23 mouse cellular contexts compared by ENCODE assay signal in genomic region chr19:24550778-24551177, GRCm38 (mm10). TPM values are rescaled to one million over a fixed set of nuclear protein-coding genes. Genes with fewer than 3 reads are reported as not detected.
DNase-seq lines count a peak whose midpoint lies in the region; TF ChIP-seq lines count a peak whose summit lies in the region.
"Had no signal": no experiment of that assay in that cellular context is flagged by ENCODE, and none has a peak within 500 bp of the region (broad histone marks: within the 10 kb centered on the region; RNA-seq: fewer than 3 reads in every experiment).

No protein-coding gene starts in this region.

- H3K36me3 ChIP-seq in E14TG2a.4 (ENCODE audit: insufficient read depth, low read length) (no peaks in the 10 kb centered on the region), ES-E14 (ENCODE audit: control insufficient read depth, insufficient read depth, low read length, poor library complexity, severe bottlenecking) (no peaks in the 10 kb centered on the region)
- H3K36me3 ChIP-seq: embryonic facial prominence, embryonic 12.5 days; embryonic facial prominence, embryonic 15.5 days; forebrain, embryonic 12.5 days; forebrain, embryonic 15.5 days; hindbrain, embryonic 13.5 days; intestine, embryonic 15.5 days had no signal

- H3K9ac ChIP-seq in ES-E14 (ENCODE audit: insufficient read depth, low read depth, low read length, poor library complexity, severe bottlenecking): no peak overlapping the region
- H3K9ac ChIP-seq: embryonic facial prominence, embryonic 12.5 days; embryonic facial prominence, embryonic 15.5 days; forebrain, embryonic 12.5 days; forebrain, embryonic 15.5 days; hindbrain, embryonic 13.5 days; intestine, embryonic 15.5 days had no signal

- H3K27me3 ChIP-seq in E14TG2a.4 (ENCODE audit: insufficient read depth, low read length): peaks cover 6% of the 10 kb centered on the region
- H3K27me3 ChIP-seq: forebrain, embryonic 15.5 days; intestine, embryonic 15.5 days had no signal

- DNase-seq in cerebellum, adult 9-10 months: peak; percentile 13
- DNase-seq in cerebellum, adult 18-20 months: no peak
- peak; percentile 36 for DNase-seq in ES-E14 (ENCODE audit: low read depth, low spot score)
- no peak for DNase-seq in gastrocnemius, postnatal 10 days
- DNase-seq in right cerebral cortex, adult 2 months (ENCODE audit: low spot score in 2 of 2): no peak
- DNase-seq: adrenal gland, adult 8-10 months; adrenal gland, postnatal 25 days; cerebellum, adult 11-12 months; cerebellum, adult 9-11 months; cerebellum, postnatal 25 days; gastrocnemius, postnatal 36 days; heart, postnatal 36 days; kidney, adult 11 months; kidney, adult 8-10 months had no signal

- no peak for TF ChIP-seq CTCF in E14TG2a.4 (conservative IDR thresholded peaks at IDR 0.05; ENCODE audit: low read length)

- in situ Hi-C loops in ES-E14 (cut with MboI; ENCODE audit: low sequenced_read_pairs in 2 of 2, unreplicated experiment in 2 of 2): no loop called here

- H3K4me1 ChIP-seq in E14TG2a.4 (replicated peaks; ENCODE audit: low read depth, low read length) (peaks cover 48% of the 10 kb centered on the region), ES-E14 (ENCODE audit: control insufficient read depth in 2 of 2, insufficient read depth in 2 of 2, low read length in 2 of 2, poor library complexity in 1 of 2) (peaks cover 4 to 7% of the 10 kb centered on the region in 2 experiments; a peak in 3 of 4 replicates)
- H3K4me1 ChIP-seq: intestine, embryonic 15.5 days had no signal

- H3K9me3 ChIP-seq in E14TG2a.4 (ENCODE audit: low read length) (peaks cover 10% of the 10 kb centered on the region), ES-E14 (ENCODE audit: control insufficient read depth, insufficient read depth, low read depth, low read length) (no peaks in the 10 kb centered on the region)
- H3K9me3 ChIP-seq: embryonic facial prominence, embryonic 15.5 days; forebrain, embryonic 15.5 days had no signal

- H3K4me3 ChIP-seq in E14TG2a.4 (replicated peaks; ENCODE audit: low read length): peak overlapping the region; percentile 13; the same call in 1 of the 2 replicates
- H3K4me3 ChIP-seq in ES-E14 (ENCODE audit: insufficient read depth in 1 of 2, low read depth in 1 of 2, low read length in 2 of 2, poor library complexity in 1 of 2, severe bottlenecking in 1 of 2): no peak overlapping the region
- H3K4me3 ChIP-seq: embryonic facial prominence, embryonic 12.5 days; embryonic facial prominence, embryonic 15.5 days; erythroblast, embryonic 14.5 days; forebrain, embryonic 12.5 days; forebrain, embryonic 15.5 days; hindbrain, embryonic 10.5 days; hindbrain, embryonic 13.5 days; intestine, embryonic 15.5 days had no signal

- peak overlapping the region; percentile 82; the same call in 1 of the 2 replicates for H3K27ac ChIP-seq in ES-E14 (ENCODE audit: insufficient read depth, low read depth, low read length, poor library complexity, severe bottlenecking)
- H3K27ac ChIP-seq: embryonic facial prominence, embryonic 12.5 days; embryonic facial prominence, embryonic 15.5 days; forebrain, embryonic 12.5 days; forebrain, embryonic 15.5 days; hindbrain, embryonic 10.5 days; hindbrain, embryonic 13.5 days; intestine, embryonic 15.5 days had no signal

TF ChIP-seq in ES-E14, 5 proteins besides CTCF, POLR2A, EP300 and RAD21:
- TF ChIP-seq MAFK (IDR thresholded peaks at IDR 0.05; ENCODE audit: insufficient read depth, low read depth, low read length) (no peak), HCFC1 (IDR thresholded peaks at IDR 0.05; ENCODE audit: borderline replicate concordance, insufficient read depth, low read length) (no peak), ZNF384 (IDR thresholded peaks at IDR 0.05; ENCODE audit: low read depth, low read length) (no peak), ZC3H11A (IDR thresholded peaks at IDR 0.05; ENCODE audit: borderline replicate concordance, low read depth, low read length) (no peak), CHD2 (IDR thresholded peaks at IDR 0.05; ENCODE audit: low read depth, low read length) (no peak)
TF ChIP-seq in ES-E14: peak in this region for 0.

RNA-seq across cellular contexts. Expression of gene Pip5k1b, which starts 4.9 kb away (rescaled TPM):
- 1.8 and 2.1 TPM in 2 replicates for total RNA-seq in ES-E14 (2012; rRNA removed)
- 1 to 10 TPM; 1.2 to 1.6 TPM for total RNA-seq in gastrocnemius, postnatal 10 days (2021)

Comparison
In these comparisons a context has a peak if more than half of its experiments do, and no peak if none do; other contexts are left out.
1. DNase-seq: peak in cerebellum, adult 9-10 months (single experiment) and ES-E14 (single experiment); none in cerebellum, adult 18-20 months (0 of 2), gastrocnemius, postnatal 10 days (single experiment) and right cerebral cortex, adult 2 months (0 of 2).